Mouse (Mus musculus) lung, adult 2 months (tissue): ENCODE data around the gene Nipa2.

Experiments
- CTCF ChIP-seq: fragments of 200-500 bp; IDR thresholded peaks from 2 replicates; pipeline ENCODE4 v1.5.1; 2011; ENCODE audit warnings: mild to moderate bottlenecking, low read length, control low read depth; ENCODE audit not compliant: insufficient read depth
- POLR2A ChIP-seq: fragments of 200-500 bp; IDR thresholded peaks from 2 replicates; pipeline ENCODE4 v1.6.1; 2011; ENCODE audit warnings: low read depth, mild to moderate bottlenecking, control low read depth, low read length, borderline replicate concordance; ENCODE audit errors: extremely low read depth

- TF ChIP-seq POLR2A = no peak
- no peak for TF ChIP-seq CTCF
These were observed 73.7 kb downstream of the Nipa2 start for GRCm38 (mm10) chr7:55888603-55889002.
